Mouse (Mus musculus) limb, embryonic 14.5 days (tissue): ENCODE results near the gene Rptor. TPM values are rescaled to one million over a fixed set of nuclear protein-coding genes. Genes with fewer than 3 reads are reported as not detected.

Experiments used
- ATAC-seq: fragments of 200-750 bp; cut with Nextera tagmentation; 2 replicates; pipeline ENCODE4 v1.8.0; 2017; ENCODE audit warnings: low read depth, moderate number of reproducible peaks, moderate TSS enrichment; ENCODE audit not compliant: low FRiP score
- DNase-seq: peaks from one replicate; pipeline ENCODE4 v3.0.0-alpha.2; 2015; ENCODE audit warnings: low spot score
- H3K27ac ChIP-seq: fragments of 300-500 bp; sonication (generic); replicated peaks from 2 replicates; pipeline ENCODE4 v1.5.1; 2014; ENCODE audit warnings: low read depth, mild to moderate bottlenecking, low read length, moderate library complexity, mixed read lengths
- H3K27me3 ChIP-seq: fragments of 300-500 bp; sonication (generic); 2 replicates; pipeline ENCODE4 v1.6.1; 2014; ENCODE audit warnings: low read length, mixed read lengths; ENCODE audit not compliant: control insufficient read depth, insufficient read depth
- H3K36me3 ChIP-seq: fragments of 300-500 bp; sonication (generic); 2 replicates; pipeline ENCODE4 v1.6.1; 2014; ENCODE audit warnings: mild to moderate bottlenecking, low read length, moderate library complexity, mixed read lengths; ENCODE audit not compliant: control insufficient read depth, insufficient read depth
- H3K4me1 ChIP-seq: fragments of 300-500 bp; sonication (generic); 2 replicates; pipeline ENCODE4 v1.6.1; 2014; ENCODE audit warnings: antibody characterized with exemption, low read length, mixed read lengths; ENCODE audit not compliant: control insufficient read depth, insufficient read depth
- H3K4me2 ChIP-seq: fragments of 300-500 bp; sonication (generic); replicated peaks from 2 replicates; pipeline ENCODE4 v1.6.1; 2014; ENCODE audit warnings: low read depth, mild to moderate bottlenecking, low read length, moderate library complexity; ENCODE audit not compliant: severe bottlenecking
- H3K4me3 ChIP-seq: fragments of 300-500 bp; sonication (generic); replicated peaks from 2 replicates; pipeline ENCODE4 v1.5.1; 2014; ENCODE audit warnings: low read length
- H3K9ac ChIP-seq: fragments of 300-500 bp; sonication (generic); 2 replicates; pipeline ENCODE4 v1.6.1; 2014; ENCODE audit warnings: mild to moderate bottlenecking, low read depth, low read length, moderate library complexity; ENCODE audit not compliant: severe bottlenecking
- H3K9me3 ChIP-seq: fragments of 300-500 bp; sonication (generic); 2 replicates; pipeline ENCODE4 v1.6.1; 2016; ENCODE audit warnings: low read length; ENCODE audit not compliant: control insufficient read depth
- POLR2A ChIP-seq: fragments of 200-500 bp; IDR thresholded peaks from 2 replicates; pipeline ENCODE4 v1.8.0; 2012; ENCODE audit warnings: inconsistent platforms, mild to moderate bottlenecking, moderate library complexity, borderline replicate concordance; ENCODE audit not compliant: insufficient read depth, insufficient read length; ENCODE audit errors: extremely low read depth
- WGBS: fragments of 180-500 bp; shearing (Covaris S2); extraction: QIAGEN DNeasy Blood & Tissue Kit; methylation state at CpG from one replicate; pipeline ENCODE4 v1.1.7; 2014; 5-methylcytosine and 5-hydroxymethylcytosine counted together
- polyA plus RNA-seq, 2 experiments: library from polyadenylated mRNA; depleted of rRNA in 1 of 2; stranded (reverse) in 1 of 2; unstranded in 1 of 2; fragments of >200 nt; fragmentation: Nextera tagmentation in 1 of 2; extraction: Ambion mirVana in 1 of 2; gene quantifications; 2 replicates each; pipeline versions ENCODE4 v1.2.1 to v1.2.3; 2012 to 2014

The Rptor gene
- polyA plus RNA-seq, 2 experiments, result 13.7 to 24.3 TPM

GRCm38 (mm10) chr11:119901174-119901573 is 298.5 kb downstream of the Rptor start:
- WGBS, result 66% methylated on average over 4 of the region's 4 CpGs

GRCm38 (mm10) chr11:119902891-119903290 is 300.2 kb downstream of the Rptor start:
- DNase-seq (no peak), ATAC-seq (no peak)
- H3K4me1 ChIP-seq, result no peaks in the 10 kb centered on the region
- H3K4me2 ChIP-seq, result no peak overlapping the region
- no peak for TF ChIP-seq POLR2A
- no peak overlapping the region for H3K9ac ChIP-seq
- H3K9me3 ChIP-seq, result no peaks in the 10 kb centered on the region
- no peak overlapping the region for H3K27ac ChIP-seq
- WGBS, result 86% methylated on average over 4 of the region's 4 CpGs
- no peak overlapping the region for H3K4me3 ChIP-seq
- H3K36me3 ChIP-seq, result peaks cover 15% of the 10 kb centered on the region
- no peaks in the 10 kb centered on the region for H3K27me3 ChIP-seq

More at GRCm38 (mm10) chr11:119901174-119901573, 298.5 kb downstream of the Rptor start:
- Histone ChIP-seq H3K36me3 (peaks cover 30% of the 10 kb centered on the region), H3K4me3 (no peak overlapping the region), H3K9me3 (no peaks in the 10 kb centered on the region), H3K27me3 (no peaks in the 10 kb centered on the region), H3K4me2 (no peak overlapping the region), H3K4me1 (no peaks in the 10 kb centered on the region), H3K9ac (no peak overlapping the region), H3K27ac (no peak overlapping the region)
- ATAC-seq, result no peak
- no peak for TF ChIP-seq POLR2A
- no peak for DNase-seq

- peaks cover 4% of the 10 kb centered on the region; the same call in 1 of the 2 replicates for H3K4me1 ChIP-seq
- H3K9me3 ChIP-seq, result no peaks in the 10 kb centered on the region
- DNase-seq (peak; percentile 80), ATAC-seq (peak; percentile 60)
- no peak for TF ChIP-seq POLR2A
- H3K36me3 ChIP-seq, result no peaks in the 10 kb centered on the region; the same call in 1 of the 2 replicates
- no peaks in the 10 kb centered on the region for H3K27me3 ChIP-seq
- H3K4me3 ChIP-seq, result no peak overlapping the region
- H3K9ac ChIP-seq, result no peak overlapping the region
- WGBS, result 35% methylated on average over 5 of the region's 5 CpGs
- H3K27ac ChIP-seq, result no peak overlapping the region
- H3K4me2 ChIP-seq, result no peak overlapping the region; the same call in 1 of the 2 replicates
Observed at GRCm38 (mm10) chr11:119904621-119905286, 302.0 kb downstream of the Rptor start.

GRCm38 (mm10) chr11:119905794-119906193 is 303.1 kb downstream of the Rptor start:
- H3K9ac ChIP-seq, result no peak overlapping the region
- 91% methylated on average over 5 of the region's 5 CpGs for WGBS
- DNase-seq, result no peak
- no peaks in the 10 kb centered on the region for H3K36me3 ChIP-seq
- H3K4me2 ChIP-seq, result no peak overlapping the region
- no peaks in the 10 kb centered on the region for H3K9me3 ChIP-seq
- no peak for TF ChIP-seq POLR2A
- H3K27ac ChIP-seq, result no peak overlapping the region
- no peak for ATAC-seq
- no peaks in the 10 kb centered on the region for H3K27me3 ChIP-seq
- H3K4me1 ChIP-seq, result peaks cover 5% of the 10 kb centered on the region; the same call in 1 of the 2 replicates
- H3K4me3 ChIP-seq, result no peak overlapping the region

- Histone ChIP-seq H3K4me3 (no peak overlapping the region), H3K9ac (no peak overlapping the region), H3K4me2 (no peak overlapping the region), H3K4me1 (peaks cover 5% of the 10 kb centered on the region; the same call in 1 of the 2 replicates), H3K27ac (no peak overlapping the region), H3K36me3 (no peaks in the 10 kb centered on the region), H3K9me3 (no peaks in the 10 kb centered on the region), H3K27me3 (no peaks in the 10 kb centered on the region)
- WGBS, result 40% methylated on average over 7 of the region's 7 CpGs
- DNase-seq, result no peak
- ATAC-seq, result no peak
- no peak for TF ChIP-seq POLR2A
Observed at GRCm38 (mm10) chr11:119907006-119907650, 304.4 kb downstream of the Rptor start.
